Mouse (Mus musculus) cerebellum, adult 2 months (tissue): ENCODE data around the gene Trmt61a. TPM values are rescaled to one million over a fixed set of nuclear protein-coding genes. Genes with fewer than 3 reads are reported as not detected.
A peak's percentile ranks its signal among the peaks of the same experiment; 100 is the strongest.

Experiments used
- DNase-seq, 2 experiments: peaks; one replicate each; pipeline ENCODE4 v3.0.0; 2021
- H3K27ac ChIP-seq: fragments of 200-500 bp; 2 replicates; pipeline ENCODE4 v1.5.1; 2012; ENCODE audit warnings: low read length, control low read depth, inconsistent platforms; ENCODE audit not compliant: insufficient read depth
- H3K27me3 ChIP-seq: fragments of 200-500 bp; 2 replicates; pipeline ENCODE4 v1.6.1; 2012; ENCODE audit warnings: inconsistent platforms, mild to moderate bottlenecking, low read length, moderate library complexity; ENCODE audit not compliant: control insufficient read depth, insufficient read depth
- H3K4me1 ChIP-seq: fragments of 200-500 bp; 2 replicates; pipeline ENCODE4 v1.6.1; 2011; ENCODE audit warnings: low read length; ENCODE audit not compliant: control insufficient read depth, insufficient read depth
- H3K4me3 ChIP-seq: fragments of 200-500 bp; replicated peaks from 2 replicates; pipeline ENCODE3; 2011; ENCODE audit warnings: mild to moderate bottlenecking, low read depth, low read length, control low read depth; ENCODE audit not compliant: insufficient read depth
- CTCF ChIP-seq: fragments of 200-500 bp; IDR thresholded peaks from 2 replicates; pipeline ENCODE4 v1.5.1; 2011; ENCODE audit warnings: low read depth, mild to moderate bottlenecking, control low read depth, low read length, moderate library complexity, borderline replicate concordance; ENCODE audit not compliant: insufficient read depth
- POLR2A ChIP-seq: fragments of 200-500 bp; IDR thresholded peaks from 2 replicates; pipeline ENCODE4 v1.6.1; 2011; ENCODE audit warnings: low read length, control low read depth, borderline replicate concordance; ENCODE audit not compliant: insufficient read depth
- WGBS: fragments of 180-500 bp; shearing (Covaris S2); methylation state at CpG from one replicate; pipeline ENCODE4 v1.1.7; 2018; 5-methylcytosine and 5-hydroxymethylcytosine counted together
- polyA plus RNA-seq: library from polyadenylated mRNA; depleted of rRNA; stranded (reverse); fragments of >200 nt; gene quantifications from 2 replicates; pipeline ENCODE4 v1.2.3, GENCODE M21; 2012

Trmt61a gene
- polyA plus RNA-seq, 1 experiment, result 14.2 TPM

DNA sequence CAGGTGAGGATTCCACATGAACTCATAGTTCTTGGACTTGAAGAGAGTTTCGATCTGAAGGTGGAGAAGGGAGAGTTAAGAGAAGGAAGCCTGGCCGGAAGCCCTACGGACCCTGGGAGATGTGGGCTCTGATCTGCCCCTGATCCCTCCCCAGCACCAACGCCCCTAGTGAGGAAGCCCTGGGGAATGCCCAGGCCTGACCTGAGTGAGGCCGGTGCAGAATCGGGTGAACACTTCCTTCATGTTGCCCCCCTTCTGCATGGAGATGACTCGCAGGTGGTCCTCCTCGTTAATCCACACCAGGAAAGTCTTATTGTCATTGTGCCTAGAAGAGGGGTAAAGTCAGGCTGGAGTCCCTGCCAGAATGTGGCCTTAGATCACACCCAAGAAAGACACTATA, 7.9 kb upstream of the Trmt61a start:
- WGBS, result 8% methylated on average over 8 of the region's 8 CpGs
- Histone ChIP-seq H3K4me1 (peaks cover 12% of the 10 kb centered on the region), H3K4me3 (peak overlapping the region; percentile 86), H3K27ac (peak overlapping the region; percentile 96), H3K27me3 (no peaks in the 10 kb centered on the region)
- DNase-seq, result peak in 1 of 2 experiments; percentile 68
- TF ChIP-seq POLR2A (no peak), CTCF (no peak)

- Histone ChIP-seq H3K27me3 (no peaks in the 10 kb centered on the region), H3K4me1 (peaks cover 12% of the 10 kb centered on the region), H3K4me3 (peak overlapping the region; percentile 86), H3K27ac (peak overlapping the region; percentile 96)
- TF ChIP-seq CTCF (no peak), POLR2A (no peak; the same call in 1 of the 2 replicates)
- DNase-seq, result peak; percentile 92 to 94
- 2% methylated on average over 29 of the region's 29 CpGs for WGBS
Observed at GRCm38 (mm10) chr12:111670371-111670971, 7.4 kb upstream of the Trmt61a start.

DNA sequence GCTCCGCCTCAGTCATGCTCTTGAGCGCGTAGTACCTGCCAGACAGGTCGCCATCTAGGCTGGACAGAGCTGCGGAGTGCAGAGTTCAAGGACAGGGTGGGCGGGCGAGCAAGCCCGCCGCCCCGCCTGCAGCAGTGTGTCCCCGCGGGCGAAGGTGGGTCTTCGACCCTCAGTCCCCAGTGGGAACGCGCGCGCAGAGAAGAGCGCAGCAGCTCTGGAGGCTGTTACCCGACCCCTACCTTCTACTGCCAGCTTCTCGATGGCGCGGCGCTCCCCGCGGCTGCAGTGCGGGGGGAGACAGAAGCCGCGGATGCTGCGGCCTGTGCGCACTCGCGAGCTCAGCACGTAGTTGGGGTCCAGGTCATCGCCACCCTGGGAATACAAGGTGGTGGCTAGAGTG, 6.9 kb upstream of the Trmt61a start:
- under 1% methylated on average over 35 of the region's 35 CpGs for WGBS
- no peaks in the 10 kb centered on the region for H3K27me3 ChIP-seq
- DNase-seq, result no peak
- peak overlapping the region; percentile 96 for H3K27ac ChIP-seq
- TF ChIP-seq POLR2A (no peak; the same call in 1 of the 2 replicates), CTCF (no peak)
- H3K4me1 ChIP-seq, result peaks cover 12% of the 10 kb centered on the region
- H3K4me3 ChIP-seq, result peak overlapping the region; percentile 86

DNA sequence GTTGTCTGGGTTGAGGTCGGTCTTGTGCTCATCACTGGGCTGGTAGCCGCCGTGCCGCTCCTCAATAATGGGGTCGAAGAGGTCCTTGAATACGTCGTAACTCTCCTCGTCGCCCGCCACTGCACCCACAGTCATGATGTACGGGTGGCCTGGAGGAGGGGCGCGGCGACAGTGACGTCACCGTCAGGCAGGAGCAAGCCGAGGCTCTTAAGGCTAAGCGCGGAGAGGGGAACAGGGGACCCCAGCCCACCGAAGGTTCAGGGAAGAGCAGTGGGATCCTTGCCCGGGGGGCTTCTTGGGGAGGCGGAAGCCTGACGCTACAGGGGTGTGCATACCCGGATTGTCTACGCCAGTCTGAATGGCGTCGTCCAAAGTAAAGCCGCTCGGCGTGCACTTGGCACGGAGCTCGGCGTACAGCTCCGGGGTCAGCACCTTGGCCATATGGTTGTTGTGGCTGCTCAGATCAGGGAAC, 6.4 kb upstream of the Trmt61a start:
- peak overlapping the region; percentile 96 for H3K27ac ChIP-seq
- H3K27me3 ChIP-seq, result no peaks in the 10 kb centered on the region
- whole genome bisulfite sequencing, result 1% methylated on average over 34 of the region's 34 CpGs
- DNase-seq, result peak; percentile 86 to 87
- peaks cover 12% of the 10 kb centered on the region for H3K4me1 ChIP-seq
- no peak for TF ChIP-seq POLR2A
- no peak for TF ChIP-seq CTCF
- H3K4me3 ChIP-seq, result peak overlapping the region; percentile 86

GRCm38 (mm10) chr12:111672176-111672575, 5.7 kb upstream of the Trmt61a start, which contains the start of gene Ckb:
Ckb (minus strand) TSS chr12:111672338.
- under 1% methylated on average over 31 of the region's 31 CpGs for WGBS
- Histone ChIP-seq H3K4me1 (peaks cover 13% of the 10 kb centered on the region), H3K27ac (peak within 1 kb of the TSS; percentile 96), H3K27me3 (no peaks in the 10 kb centered on the region), H3K4me3 (peak within 1 kb of the TSS; percentile 86)
- TF ChIP-seq POLR2A, result peak; percentile 99
- TF ChIP-seq CTCF, result no peak
- DNase-seq, result peak; percentile 96

- DNase-seq, result no peak
Observed at GRCm38 (mm10) chr12:111672581-111672980, 5.3 kb upstream of the Trmt61a start.

DNA sequence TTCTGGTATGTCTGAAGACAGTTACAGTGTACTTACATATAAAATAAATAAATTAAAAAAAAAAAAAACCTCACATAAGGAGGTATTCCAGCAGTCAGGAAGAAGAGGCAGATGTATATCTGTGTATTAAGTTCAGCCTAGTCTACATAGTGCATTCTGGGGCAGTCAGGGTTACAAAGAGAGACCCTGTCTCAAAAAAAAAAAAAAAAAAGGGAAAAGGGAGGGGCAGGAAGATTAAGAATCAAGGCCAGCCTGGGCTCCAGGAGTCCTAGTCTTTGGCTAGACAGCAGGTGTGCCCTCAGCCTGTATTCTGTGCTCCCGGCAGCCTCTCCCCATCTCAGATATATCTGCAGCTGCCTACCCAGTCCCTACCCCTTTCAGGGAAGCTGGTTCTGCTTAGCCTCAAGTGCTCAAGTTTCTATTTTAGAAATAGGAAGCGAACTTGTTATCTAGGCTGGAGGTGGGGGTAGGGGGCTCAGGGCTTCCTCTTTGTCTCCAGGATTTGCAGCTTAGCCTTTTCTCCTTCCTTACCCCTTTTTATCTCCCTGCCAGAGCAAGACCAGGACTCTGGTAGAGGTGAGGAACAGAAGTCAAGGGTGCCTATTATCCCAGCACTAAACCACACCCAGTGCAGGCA, 2.9 kb upstream of the Trmt61a start:
- DNase-seq, result no peak
- 85% methylated on average over 2 of the region's 2 CpGs for WGBS
- Histone ChIP-seq H3K27me3 (no peaks in the 10 kb centered on the region), H3K27ac (no peak overlapping the region), H3K4me3 (no peak overlapping the region), H3K4me1 (peaks cover 11% of the 10 kb centered on the region)
- TF ChIP-seq POLR2A, result no peak
- TF ChIP-seq CTCF, result no peak

More at GRCm38 (mm10) chr12:111672581-111672980, 5.3 kb upstream of the Trmt61a start:
- WGBS, result 4% methylated on average over 12 of the region's 12 CpGs
- H3K27me3 ChIP-seq, result no peaks in the 10 kb centered on the region
- peaks cover 16% of the 10 kb centered on the region for H3K4me1 ChIP-seq
- peak overlapping the region; percentile 81 for H3K27ac ChIP-seq
- TF ChIP-seq CTCF, result no peak
- no peak for TF ChIP-seq POLR2A
- H3K4me3 ChIP-seq, result peak overlapping the region; percentile 86

- Histone ChIP-seq H3K27ac (no peak overlapping the region), H3K27me3 (no peaks in the 10 kb centered on the region), H3K4me1 (peaks cover 11% of the 10 kb centered on the region), H3K4me3 (no peak overlapping the region)
- DNase-seq, result no peak
- WGBS, result 91% methylated on average over 6 of the region's 6 CpGs
- TF ChIP-seq CTCF (no peak), POLR2A (no peak)
Observed at GRCm38 (mm10) chr12:111675797-111676580, 1.9 kb upstream of the Trmt61a start.
